Comparison of ENCODE assay signal across 16 mouse cellular contexts in the genomic region with DNA sequence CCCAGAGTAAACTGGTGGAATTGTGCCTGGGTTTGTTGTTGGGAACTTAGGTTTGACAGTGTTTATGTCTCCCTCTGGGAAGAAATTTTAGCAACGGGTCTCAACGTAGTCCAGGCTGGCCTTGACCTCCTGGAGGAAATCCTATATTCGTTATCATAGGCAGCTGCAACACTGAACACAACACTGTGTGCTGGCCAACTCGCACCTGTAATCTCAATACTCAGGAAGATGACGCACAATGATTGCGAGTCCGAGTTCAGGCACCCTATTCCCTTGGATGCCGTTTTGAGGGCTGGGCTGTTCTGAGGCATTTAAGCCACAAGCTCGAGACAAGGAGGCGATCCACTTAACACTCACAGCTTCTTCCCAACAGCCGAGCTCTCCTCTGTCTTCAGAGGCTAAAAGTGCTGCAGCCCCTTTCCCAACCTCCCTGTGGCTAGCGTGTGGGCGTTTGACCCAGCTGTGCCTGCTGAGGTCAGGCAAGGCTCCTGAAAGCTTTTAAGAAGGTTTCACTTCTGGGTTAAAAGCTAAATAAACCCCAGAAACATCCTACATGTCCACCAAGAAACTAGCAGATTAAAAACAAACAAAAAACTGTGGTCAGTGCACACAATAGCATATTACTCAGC.
"Had no signal": no experiment of that assay in that cellular context is flagged by ENCODE, and none has a peak within 500 bp of the region (broad histone marks: within the 10 kb centered on the region; RNA-seq: fewer than 3 reads in every experiment).

No protein-coding gene starts in this region.

- H3K27me3 ChIP-seq: intestine, embryonic 15.5 days; limb, embryonic 13.5 days; midbrain, embryonic 13.5 days; neural tube, embryonic 15.5 days; stomach, embryonic 15.5 days had no signal

- H3K4me2 ChIP-seq: intestine, embryonic 15.5 days; limb, embryonic 13.5 days; lung, embryonic 14.5 days; midbrain, embryonic 13.5 days; neural tube, embryonic 15.5 days; stomach, embryonic 15.5 days had no signal

- H3K27ac ChIP-seq: intestine, embryonic 15.5 days; layer of hippocampus, adult 2 months; limb, embryonic 13.5 days; liver, embryonic 14.5 days; macrophage; midbrain, embryonic 13.5 days; neural tube, embryonic 15.5 days; stomach, embryonic 15.5 days had no signal

- DNase-seq: kidney, adult 18-20 months; kidney, postnatal 10 days; kidney, postnatal 4 days; lung, embryonic 14.5 days; lung, postnatal 10 days; right cerebral cortex, adult 18-20 months; right cerebral cortex, postnatal 25 days; thymus, postnatal 36 days had no signal

- H3K4me3 ChIP-seq: intestine, embryonic 15.5 days; layer of hippocampus, adult 2 months; limb, embryonic 13.5 days; midbrain, embryonic 13.5 days; neural tube, embryonic 15.5 days; stomach, embryonic 15.5 days had no signal

- H3K9me3 ChIP-seq: intestine, embryonic 15.5 days; limb, embryonic 13.5 days; midbrain, embryonic 13.5 days; neural tube, embryonic 15.5 days; stomach, embryonic 15.5 days had no signal

- H3K9ac ChIP-seq: intestine, embryonic 15.5 days; limb, embryonic 13.5 days; liver, embryonic 14.5 days; lung, embryonic 14.5 days; midbrain, embryonic 13.5 days; neural tube, embryonic 15.5 days; stomach, embryonic 15.5 days had no signal

- H3K4me1 ChIP-seq: intestine, embryonic 15.5 days; midbrain, embryonic 13.5 days; neural tube, embryonic 15.5 days; stomach, embryonic 15.5 days had no signal

- ATAC-seq: intestine, embryonic 15.5 days; midbrain, embryonic 13.5 days had no signal

- H3K36me3 ChIP-seq: intestine, embryonic 15.5 days; limb, embryonic 13.5 days; midbrain, embryonic 13.5 days; neural tube, embryonic 15.5 days; stomach, embryonic 15.5 days had no signal
